In genomic region chr13:62653369-62653743, GRCm38 (mm10) we compare ENCODE assay signal across 8 mouse cellular contexts. TPM values are rescaled to one million over a fixed set of nuclear protein-coding genes. Genes with fewer than 3 reads are reported as not detected.
A peak's percentile ranks its signal among the peaks of the same experiment; 100 is the strongest.
DNase-seq lines count a peak whose midpoint lies in the region; ATAC-seq and TF ChIP-seq lines count a peak whose summit lies in the region.

No protein-coding gene starts in this region.

- peaks cover 9% of the 10 kb centered on the region for H3K9me3 ChIP-seq in hindbrain, embryonic 14.5 days (ENCODE audit: control insufficient read depth, low read length)
- 0 out of 2 replicates have a peak, but pooled peaks cover 4% of the 10 kb centered on the region for H3K9me3 ChIP-seq in midbrain, embryonic 12.5 days

- H3K27me3 ChIP-seq in kidney, adult 2 months (replicated peaks; ENCODE audit: control insufficient read depth, insufficient read depth, low read length): no peaks in the 10 kb centered on the region
- no peaks in the 10 kb centered on the region for H3K27me3 ChIP-seq in hindbrain, embryonic 14.5 days (ENCODE audit: control insufficient read depth, insufficient read depth, low read length)
- H3K27me3 ChIP-seq in midbrain, embryonic 12.5 days: no peaks in the 10 kb centered on the region

- no peak for DNase-seq in kidney, adult 2 months
- DNase-seq in kidney, adult 8-10 months: no peak
- no peak for DNase-seq in hindbrain, embryonic 14.5 days (ENCODE audit: low spot score)
- no peak for DNase-seq in ovary, postnatal 14 days (ENCODE audit: low spot score)
- no peak for DNase-seq in adrenal gland, postnatal 4 days (ENCODE audit: low spot score in 2 of 2)
- no peak for DNase-seq in kidney, postnatal 36 days

- no peaks in the 10 kb centered on the region for H3K36me3 ChIP-seq in kidney, adult 2 months (ENCODE audit: control insufficient read depth, insufficient read depth, low read length)
- H3K36me3 ChIP-seq in hindbrain, embryonic 14.5 days (replicated peaks; ENCODE audit: control insufficient read depth, insufficient read depth): no peaks in the 10 kb centered on the region
- no peaks in the 10 kb centered on the region for H3K36me3 ChIP-seq in midbrain, embryonic 12.5 days

- peak overlapping the region; percentile 51 for H3K4me2 ChIP-seq in hindbrain, embryonic 14.5 days (replicated peaks)
- peak overlapping the region; percentile 52 for H3K4me2 ChIP-seq in midbrain, embryonic 12.5 days (replicated peaks)

- peak; percentile 95 for ATAC-seq in hindbrain, embryonic 14.5 days (ENCODE audit: low FRiP score)
- peak; percentile 91 for ATAC-seq in midbrain, embryonic 12.5 days (ENCODE audit: low FRiP score, low read depth)

- H3K4me1 ChIP-seq in kidney, adult 2 months (ENCODE audit: control insufficient read depth, insufficient read depth, low read length): no peaks in the 10 kb centered on the region
- no peaks in the 10 kb centered on the region for H3K4me1 ChIP-seq in bone marrow macrophage, adult 2 months (ENCODE audit: control insufficient read depth, insufficient read depth, low read length)
- no peaks in the 10 kb centered on the region for H3K4me1 ChIP-seq in hindbrain, embryonic 14.5 days (replicated peaks; ENCODE audit: control insufficient read depth, insufficient read depth, low read length)
- no peaks in the 10 kb centered on the region for H3K4me1 ChIP-seq in midbrain, embryonic 12.5 days

- no peak for TF ChIP-seq CTCF in kidney, adult 2 months (conservative IDR thresholded peaks at IDR 0.05; ENCODE audit: insufficient read depth, insufficient read length, low read depth, low read length)
- TF ChIP-seq CTCF in bone marrow macrophage, adult 2 months (IDR thresholded peaks at IDR 0.05; ENCODE audit: low read depth, low read length): no peak

- peak overlapping the region; percentile 71 for H3K4me3 ChIP-seq in kidney, adult 2 months (ENCODE audit: insufficient read depth, low read depth, low read length)
- peak overlapping the region; percentile 65 for H3K4me3 ChIP-seq in bone marrow macrophage, adult 2 months (ENCODE audit: insufficient read depth, low read length)
- peak overlapping the region; percentile 49 for H3K4me3 ChIP-seq in hindbrain, embryonic 14.5 days (replicated peaks; ENCODE audit: low read length)
- H3K4me3 ChIP-seq in midbrain, embryonic 12.5 days: peak overlapping the region; percentile 58

- H3K9ac ChIP-seq in hindbrain, embryonic 14.5 days: peak overlapping the region; percentile 60; the same call in 1 of the 2 replicates
- peak overlapping the region; percentile 62; the same call in 1 of the 2 replicates for H3K9ac ChIP-seq in midbrain, embryonic 12.5 days (replicated peaks)

- no peak overlapping the region for H3K27ac ChIP-seq in kidney, adult 2 months (ENCODE audit: insufficient read depth, low read depth, low read length)
- no peak overlapping the region for H3K27ac ChIP-seq in bone marrow macrophage, adult 2 months (ENCODE audit: insufficient read depth, low read depth, low read length)
- no peak overlapping the region for H3K27ac ChIP-seq in hindbrain, embryonic 14.5 days
- H3K27ac ChIP-seq in midbrain, embryonic 12.5 days (replicated peaks): peak overlapping the region; percentile 52; the same call in 1 of the 2 replicates

- 22% methylated on average over 8 of the region's 8 CpGs for WGBS in kidney, adult 2 months
- WGBS in hindbrain, embryonic 14.5 days: 25% methylated on average over 8 of the region's 8 CpGs
- WGBS in midbrain, embryonic 12.5 days: 27% methylated on average over 8 of the region's 8 CpGs

- TF ChIP-seq POLR2A in kidney, adult 2 months (IDR thresholded peaks at IDR 0.05; ENCODE audit: low read depth, low read length): no peak
- no peak for TF ChIP-seq POLR2A in bone marrow macrophage, adult 2 months (IDR thresholded peaks at IDR 0.05; ENCODE audit: borderline replicate concordance, low read depth, low read length)

RNA-seq across cellular contexts. Expression of gene 6720489N17Rik, which starts 29.4 kb away (rescaled TPM):
- 0.30 and 0.81 TPM in 2 replicates for polyA plus RNA-seq in kidney, adult 2 months (2012; rRNA removed)
- polyA plus RNA-seq in bone marrow macrophage, adult 2 months (2012; ENCODE audit: insufficient read depth, insufficient read length, missing spikeins): 3.7 and 8.1 TPM in 2 replicates
- 7.4 and 8.1 TPM in 2 replicates for polyA plus RNA-seq in hindbrain, embryonic 14.5 days (2014; fragmentation: Nextera tagmentation; extraction: Ambion mirVana)
- polyA plus RNA-seq in midbrain, embryonic 12.5 days (2016; fragmentation: Nextera tagmentation; extraction: Ambion mirVana): 12.2 TPM in 2 replicates
- 1 to 10 TPM; 3.2 to 4.1 TPM for total RNA-seq in adrenal gland, postnatal 4 days (2021)
